Mouse (Mus musculus) thymus, adult 2 months (tissue): Measurements from ENCODE around the gene Zfp341.

Experiments
- CTCF ChIP-seq: fragments of 200-500 bp; IDR thresholded peaks from 2 replicates; pipeline ENCODE4 v1.5.1; 2012; ENCODE audit warnings: mild to moderate bottlenecking, control low read depth, low read length, moderate library complexity, borderline replicate concordance; ENCODE audit not compliant: control insufficient read depth, poor library complexity, insufficient read depth; ENCODE audit errors: extremely low read depth
- POLR2A ChIP-seq: fragments of 200-500 bp; IDR thresholded peaks from 2 replicates; pipeline ENCODE4 v1.6.1; 2012; ENCODE audit warnings: mild to moderate bottlenecking, low read length, control low read depth, moderate library complexity; ENCODE audit not compliant: control insufficient read depth, poor library complexity, insufficient read depth; ENCODE audit errors: extremely low read depth

- no peak for TF ChIP-seq CTCF
- TF ChIP-seq POLR2A: no peak
Measured at GRCm38 (mm10) chr2:154693186-154693940, 80.3 kb downstream of the Zfp341 start.
